Mouse (Mus musculus) heart, postnatal 36 days (tissue): Measurements from ENCODE around the gene Trpc6. TPM values are rescaled to one million over a fixed set of nuclear protein-coding genes. Genes with fewer than 3 reads are reported as not detected.
A peak's percentile ranks its signal among the peaks of the same experiment; 100 is the strongest.

Experiments
- DNase-seq, 2 experiments: peaks; one replicate each; pipeline ENCODE4 v3.0.0; 2021 to 2022
- intact Hi-C: fragments of 180-260 bp; cut with DNase I; formaldehyde crosslinking; loops from one replicate; pipeline ENCODE4 v1.15.1; 2025
- total RNA-seq, 2 experiments: library from RNA; stranded (reverse); gene quantifications; 2 replicates each; pipeline ENCODE4 v1.2.3; 2021

Trpc6 gene
- under 1 TPM; 0.41 to 0.42 TPM for total RNA-seq

DNA sequence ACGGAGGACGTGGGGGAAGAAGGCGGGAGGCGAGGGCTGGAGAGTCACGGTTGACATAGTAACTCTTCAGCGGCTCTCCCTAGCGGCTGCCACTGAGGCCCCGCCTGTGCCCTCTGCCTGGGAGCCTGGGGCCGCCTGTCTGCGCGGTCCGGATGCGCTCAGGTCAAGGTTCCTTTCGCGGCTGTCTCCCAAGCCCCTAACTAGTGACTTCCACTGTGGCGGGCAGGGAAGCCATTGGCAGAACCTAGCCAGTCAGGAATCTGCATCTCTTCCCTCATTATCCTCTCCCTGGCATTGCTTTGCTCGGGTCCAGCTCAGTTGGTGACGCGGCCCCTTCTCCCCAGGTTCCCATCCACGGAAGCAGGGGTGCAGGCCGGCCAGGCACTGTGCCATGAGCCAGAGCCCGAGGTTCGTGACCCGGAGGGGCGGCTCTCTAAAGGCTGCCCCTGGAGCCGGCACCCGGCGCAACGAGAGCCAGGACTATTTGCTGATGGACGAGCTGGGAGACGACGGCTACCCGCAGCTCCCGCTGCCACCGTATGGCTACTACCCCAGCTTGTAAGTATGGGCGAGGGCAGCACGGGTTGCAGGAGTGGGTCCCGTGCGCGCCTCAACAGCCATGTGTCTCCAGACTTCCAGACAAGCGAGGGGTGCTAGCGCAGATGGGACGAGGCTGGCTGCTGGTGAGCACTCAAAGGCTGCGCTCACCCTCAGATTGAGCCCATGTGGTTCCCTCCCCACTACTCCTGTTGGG is at the start of gene Trpc6:
TSS of gene Trpc6 (plus strand) at position 102 of the 754 bp plus-strand sequence.
- peak; percentile 3 to 7 for DNase-seq
- intact Hi-C loops, result no loop called here

DNA sequence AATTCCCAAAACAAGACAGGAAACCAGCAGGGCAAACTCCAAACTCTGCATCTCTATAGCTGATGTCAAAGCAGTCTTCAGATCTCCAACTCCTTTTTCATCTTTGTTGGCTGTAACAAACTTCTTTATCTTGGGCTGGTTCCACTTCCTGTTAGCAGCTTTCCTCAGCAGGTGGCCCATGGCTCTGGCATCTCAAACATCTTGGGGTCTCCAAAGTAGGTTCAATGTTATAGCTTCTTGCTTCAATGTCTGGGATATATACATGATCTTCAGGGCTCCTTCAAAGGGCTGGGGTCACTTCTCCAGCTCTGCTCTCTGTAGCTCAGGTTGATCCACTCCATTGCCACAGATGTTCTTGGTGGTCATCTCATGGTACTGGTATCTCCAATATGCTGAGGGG is 23.0 kb upstream of the Trpc6 start:
- intact Hi-C loops, result no loop called here

DNA sequence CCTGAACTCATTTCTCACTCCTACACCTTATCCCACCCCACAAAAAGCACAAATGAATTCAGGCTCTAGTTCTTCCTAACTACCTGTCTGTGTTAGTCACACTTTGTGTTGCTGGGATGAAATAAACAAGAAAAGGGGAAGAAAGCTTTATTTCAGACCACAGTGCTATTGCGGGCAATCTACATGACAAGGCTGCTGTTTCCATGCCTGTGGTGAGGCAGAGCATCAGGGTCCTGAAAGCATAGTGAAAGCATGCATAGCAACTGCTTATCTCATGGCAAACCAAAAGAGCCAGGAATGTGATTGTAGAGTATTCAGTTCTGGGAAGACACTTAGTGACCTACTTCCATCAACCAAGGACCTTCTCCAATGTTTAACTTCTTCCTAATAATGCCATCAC is 10.3 kb upstream of the Trpc6 start:
- intact Hi-C loops, result no loop called here
- no peak for DNase-seq

More for the DNA sequence above, 23.0 kb upstream of the Trpc6 start:
- no peak for DNase-seq

DNA sequence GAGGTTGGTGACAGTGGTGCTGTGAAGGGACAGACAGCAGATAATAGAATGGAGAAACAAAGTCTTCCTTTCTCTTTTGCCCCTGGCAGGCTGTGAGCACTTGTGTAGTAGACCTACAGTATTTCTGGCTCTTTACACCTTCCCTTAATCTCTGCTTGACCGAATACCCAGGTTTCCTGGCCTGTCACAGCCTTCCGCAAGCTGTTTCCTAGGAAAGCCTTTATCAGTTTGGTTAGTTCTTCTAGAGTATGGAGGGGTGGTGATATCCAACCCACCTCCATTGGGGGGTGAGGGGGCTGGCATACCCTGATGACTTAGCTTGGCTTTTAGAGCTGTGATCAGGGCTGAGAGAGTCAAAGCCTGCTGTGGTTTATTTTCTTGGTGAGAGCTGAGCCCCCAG is 1.3 kb downstream of the Trpc6 start:
- intact Hi-C loops, result no loop called here
- no peak for DNase-seq

DNA sequence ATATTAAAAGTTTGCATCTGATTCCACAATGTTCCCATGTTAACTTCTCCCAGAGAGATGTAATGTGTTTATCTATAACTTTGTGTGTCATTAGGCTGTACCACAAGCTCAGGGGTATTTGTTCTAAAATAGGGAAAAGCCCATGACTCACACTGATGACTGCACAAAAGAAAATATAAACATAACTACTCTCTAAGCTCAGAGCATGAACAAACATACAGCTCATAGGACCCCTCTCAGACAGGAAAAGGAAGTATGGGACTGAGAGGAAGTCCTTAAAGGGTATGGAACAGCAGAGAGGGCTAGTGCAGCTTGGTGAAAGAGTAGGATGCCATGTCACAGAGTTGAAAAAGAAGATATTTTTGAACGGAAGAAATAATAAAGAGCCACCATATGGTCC is 14.6 kb downstream of the Trpc6 start:
- intact Hi-C loops, result no loop called here
- DNase-seq, result no peak

DNA sequence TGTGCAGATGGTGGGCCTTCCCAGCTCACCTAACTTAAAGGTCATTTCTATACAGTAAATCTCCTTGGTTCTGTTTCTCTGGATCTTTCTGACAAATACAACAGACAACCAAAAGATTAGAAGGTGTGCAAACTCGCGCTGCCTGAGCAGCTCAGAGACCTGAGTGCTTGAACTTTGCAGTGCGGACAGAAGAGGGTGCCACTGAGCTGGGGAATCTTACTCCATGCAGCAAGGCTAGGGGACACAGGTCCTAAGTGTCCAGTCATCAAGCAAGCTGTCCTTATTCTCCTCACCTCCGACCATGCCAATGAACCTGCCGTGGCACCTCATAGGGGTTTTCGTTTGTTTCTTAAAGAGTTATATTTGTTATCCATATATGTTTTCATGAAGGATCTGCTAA is 48.7 kb downstream of the Trpc6 start:
- intact Hi-C loops, result no loop called here
- DNase-seq, result no peak

DNA sequence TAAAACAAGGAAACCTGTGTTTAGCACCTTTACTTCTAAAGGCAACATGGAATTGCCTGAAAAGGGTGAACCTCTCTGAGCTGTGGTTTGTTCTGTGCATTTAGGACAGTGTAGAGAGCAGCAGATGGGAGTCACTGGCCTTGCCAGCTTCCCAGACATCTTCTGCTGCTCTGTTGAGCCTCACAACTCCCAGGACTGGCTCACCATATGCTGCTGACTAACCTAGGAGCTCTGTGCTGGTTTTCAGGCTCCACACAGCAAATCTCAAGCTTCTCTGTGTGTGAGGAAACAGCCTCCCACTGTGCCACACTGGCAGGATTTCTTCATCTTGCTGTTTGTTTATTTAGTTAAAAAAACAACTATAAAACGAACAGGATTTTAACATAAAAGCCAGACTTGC is 53.1 kb downstream of the Trpc6 start:
- no peak for DNase-seq
- intact Hi-C loops, result no loop called here

DNA sequence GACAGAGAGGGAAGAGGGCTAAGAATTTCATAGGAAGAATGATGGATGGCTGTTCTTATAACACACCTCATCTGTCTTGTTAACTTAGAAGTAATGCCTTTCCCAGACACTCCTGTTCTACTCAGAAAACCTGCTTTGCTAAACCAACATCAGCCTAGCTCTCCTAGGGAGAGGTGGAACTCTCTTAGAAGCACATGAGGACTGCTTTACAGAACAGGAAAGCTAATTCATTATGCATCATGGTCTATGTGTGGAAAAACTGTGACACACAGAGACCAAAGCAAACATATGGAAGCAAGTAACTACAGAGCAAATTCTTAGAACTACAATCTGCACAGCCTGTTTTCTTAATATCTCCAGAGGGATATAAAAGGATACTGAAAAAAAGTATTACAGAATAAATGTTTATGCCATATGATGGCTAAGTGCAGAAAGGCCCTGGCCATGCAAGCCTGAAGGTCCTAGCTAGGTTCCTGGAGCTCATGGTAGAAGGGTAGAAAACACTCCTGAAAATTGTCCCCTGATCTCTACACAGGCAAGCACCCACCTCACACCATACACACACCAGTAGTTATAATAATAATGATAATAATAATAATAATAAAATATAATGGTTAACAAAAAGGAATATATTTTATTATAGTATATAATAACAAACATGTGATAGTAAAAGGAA is 63.0 kb downstream of the Trpc6 start:
- intact Hi-C loops, result no loop called here
- no peak for DNase-seq

DNA sequence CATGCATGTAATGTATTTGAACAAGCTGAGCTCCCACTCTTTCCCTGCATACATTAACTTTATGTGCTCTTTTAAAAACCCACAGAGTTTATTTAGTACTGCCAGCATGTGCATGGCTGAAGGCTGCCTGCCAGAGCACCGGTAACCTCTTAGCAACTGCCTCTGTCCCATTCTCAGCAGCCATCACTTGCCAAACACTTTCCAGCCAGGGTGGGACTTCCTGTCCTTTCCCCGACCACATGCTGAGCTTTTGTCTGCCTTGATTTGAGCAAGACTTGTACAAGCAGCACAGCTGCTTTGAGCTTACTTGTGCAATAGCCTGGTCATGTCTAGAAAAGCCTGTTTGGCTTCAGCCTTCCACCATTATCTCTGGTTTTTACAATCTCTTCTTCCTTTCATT is 90.4 kb downstream of the Trpc6 start:
- DNase-seq, result no peak
- intact Hi-C loops, result no loop called here

DNA sequence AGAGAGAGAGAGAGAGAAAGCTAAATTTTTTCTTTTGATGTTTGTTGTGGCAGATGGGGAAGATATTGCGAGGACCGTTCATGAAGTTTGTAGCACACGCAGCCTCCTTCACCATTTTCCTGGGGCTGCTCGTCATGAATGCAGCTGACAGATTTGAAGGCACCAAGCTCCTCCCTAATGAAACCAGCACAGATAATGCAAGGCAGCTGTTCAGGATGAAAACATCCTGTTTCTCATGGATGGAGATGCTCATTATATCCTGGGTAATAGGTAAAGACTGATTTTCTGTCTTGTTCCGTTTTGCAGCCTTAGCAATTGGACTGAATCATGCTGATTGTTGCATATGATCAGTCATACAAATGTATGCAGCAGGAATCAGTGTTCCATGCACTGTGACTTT is 99.5 kb downstream of the Trpc6 start:
- intact Hi-C loops, result no loop called here
- DNase-seq, result no peak

DNA sequence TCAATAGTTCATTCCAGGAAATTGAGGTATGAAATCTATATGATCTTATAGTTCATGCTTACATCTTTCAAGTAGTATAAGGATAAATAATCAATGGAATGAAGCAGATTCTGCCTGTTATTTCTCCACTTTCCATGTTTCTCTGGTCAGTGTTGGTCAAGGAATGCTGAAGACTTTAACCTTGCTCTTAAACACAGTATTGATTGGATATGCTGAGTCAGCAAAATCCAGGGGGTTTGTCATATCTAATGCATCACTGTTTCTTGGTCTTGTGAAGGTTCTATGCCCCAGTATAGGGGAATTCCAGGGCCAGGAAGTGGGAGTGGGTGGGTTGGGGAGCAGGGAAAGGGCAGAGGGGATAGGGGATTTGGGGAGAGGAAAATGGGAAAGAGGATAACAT is 111.4 kb downstream of the Trpc6 start:
- intact Hi-C loops, result no loop called here
- DNase-seq, result no peak

DNA sequence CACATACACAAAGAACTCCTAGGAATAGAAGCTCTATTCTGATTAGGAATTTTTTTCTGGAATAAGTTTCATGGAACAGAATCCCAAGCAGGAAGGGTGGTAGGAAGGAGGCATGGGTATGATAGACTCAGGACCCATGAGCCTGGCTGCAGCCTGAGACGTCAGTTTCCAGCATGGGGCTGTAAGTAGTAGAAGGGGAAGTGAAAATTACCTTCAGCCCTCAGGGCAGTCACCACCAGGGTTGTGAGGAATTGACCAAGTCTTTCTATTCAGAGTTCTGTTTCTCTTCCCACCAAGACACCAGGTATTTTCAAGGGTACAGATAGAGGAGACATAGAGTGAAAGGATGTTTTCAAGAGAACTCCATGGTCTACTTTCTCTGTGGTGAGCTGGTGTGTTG is 129.0 kb downstream of the Trpc6 start:
- intact Hi-C loops, result no loop called here
- DNase-seq, result no peak

DNA sequence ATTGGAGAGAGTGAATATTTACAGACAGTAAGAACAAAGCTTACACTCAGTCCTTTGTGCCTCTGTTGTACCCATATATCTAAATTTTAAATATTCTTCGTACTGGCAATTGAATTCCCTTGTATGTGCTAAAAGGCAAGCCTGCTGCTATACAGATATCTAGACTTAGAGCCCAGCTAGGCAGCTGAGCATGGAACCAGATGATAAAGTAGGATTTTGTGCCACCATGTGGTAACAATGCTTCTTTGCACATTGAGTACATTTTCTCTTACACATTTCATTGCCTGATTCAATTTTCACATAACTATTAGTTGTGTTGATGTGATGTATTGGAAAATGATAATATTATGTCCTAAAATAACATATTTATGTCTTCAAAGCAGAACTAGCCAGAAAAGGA is 132.7 kb downstream of the Trpc6 start:
- no peak for DNase-seq
- intact Hi-C loops, result loop anchor here (5.0 kb wide), 1 partner anchor 449 kb away; no protein-coding TSS in a partner anchor

DNA sequence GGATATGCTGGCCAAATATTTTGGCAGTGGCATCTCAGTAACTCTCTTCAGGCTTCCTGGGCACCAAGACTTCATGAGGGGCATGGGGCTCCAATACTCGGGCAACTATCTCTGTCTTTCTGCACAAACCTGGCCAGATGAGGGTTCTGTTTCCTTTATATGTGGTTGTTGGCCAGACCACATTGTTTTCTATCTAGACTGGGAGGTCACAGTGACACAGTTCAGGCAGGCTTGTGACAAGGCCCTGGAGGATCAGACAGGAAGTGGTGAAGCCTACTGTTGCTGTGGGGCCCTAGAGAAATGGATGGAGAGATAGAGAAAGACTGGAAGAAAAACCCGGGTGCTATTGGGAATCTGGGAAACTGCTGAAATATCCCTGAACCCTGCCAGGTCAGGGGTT is 149.2 kb downstream of the Trpc6 start:
- DNase-seq, result no peak
- intact Hi-C loops, result no loop called here

DNA sequence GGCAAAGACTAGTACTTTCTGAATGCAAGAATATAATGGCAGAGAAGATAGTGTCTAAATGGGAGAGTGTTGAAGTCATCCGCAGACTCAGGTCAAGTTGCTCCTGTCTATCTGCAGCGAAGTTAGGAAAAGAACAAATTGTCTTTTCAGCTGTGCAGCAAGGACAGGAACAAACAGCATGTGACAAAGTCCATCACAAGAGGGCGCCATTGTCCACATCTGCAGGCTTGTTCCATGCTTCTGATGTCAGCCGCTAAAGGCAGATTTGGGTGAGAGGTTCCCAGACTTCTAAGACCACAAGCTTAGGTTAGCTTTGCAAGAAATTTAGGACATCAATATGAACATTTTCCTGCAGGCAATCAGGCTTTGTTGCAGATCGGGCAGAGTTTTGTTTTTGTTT is 156.7 kb downstream of the Trpc6 start:
- DNase-seq, result peak; percentile 43 to 68
- intact Hi-C loops, result loop anchor here (1.0 to 2.0 kb wide), 2 partner anchors 264 to 674 kb away; no protein-coding TSS in a partner anchor

DNA sequence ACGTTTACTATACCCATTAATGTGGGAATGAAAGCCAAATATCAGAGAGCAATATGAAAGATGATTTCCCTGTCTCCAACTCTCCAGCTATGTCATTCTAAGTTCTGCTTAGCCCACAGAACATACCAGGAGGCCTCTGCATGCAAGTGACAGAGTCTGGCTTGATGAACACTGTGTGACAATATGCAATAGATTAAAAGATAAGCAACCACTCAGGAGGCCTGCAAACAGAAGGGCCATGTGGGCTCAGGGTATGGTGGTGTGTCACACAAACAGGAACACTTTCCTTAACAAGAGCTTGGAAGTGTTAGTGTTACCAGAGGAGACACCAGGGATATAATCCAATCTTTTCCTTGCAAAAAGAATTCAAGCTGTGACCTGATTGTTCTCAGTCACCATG is 159.6 kb downstream of the Trpc6 start:
- no peak for DNase-seq
- intact Hi-C loops, result no loop called here

DNA sequence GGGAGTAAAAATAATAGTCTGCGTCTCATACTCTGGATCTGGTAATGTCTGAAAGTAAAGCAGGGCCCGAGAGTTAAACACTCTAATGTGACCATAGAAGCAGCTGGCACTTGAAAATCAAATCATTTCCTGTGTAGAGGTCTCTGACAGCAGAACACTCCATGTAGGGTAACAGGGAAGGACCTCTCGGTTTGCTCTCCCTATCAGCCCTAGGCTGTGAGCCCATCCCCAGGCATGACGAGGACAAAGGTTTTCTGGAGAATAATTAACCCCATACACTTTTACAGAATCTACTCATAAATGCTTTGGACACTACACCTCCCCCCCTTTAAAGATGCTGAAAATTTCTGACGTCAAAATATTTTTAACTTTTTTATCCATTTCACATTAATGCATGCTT is 160.0 kb downstream of the Trpc6 start:
- DNase-seq, result no peak
- intact Hi-C loops, result no loop called here

DNA sequence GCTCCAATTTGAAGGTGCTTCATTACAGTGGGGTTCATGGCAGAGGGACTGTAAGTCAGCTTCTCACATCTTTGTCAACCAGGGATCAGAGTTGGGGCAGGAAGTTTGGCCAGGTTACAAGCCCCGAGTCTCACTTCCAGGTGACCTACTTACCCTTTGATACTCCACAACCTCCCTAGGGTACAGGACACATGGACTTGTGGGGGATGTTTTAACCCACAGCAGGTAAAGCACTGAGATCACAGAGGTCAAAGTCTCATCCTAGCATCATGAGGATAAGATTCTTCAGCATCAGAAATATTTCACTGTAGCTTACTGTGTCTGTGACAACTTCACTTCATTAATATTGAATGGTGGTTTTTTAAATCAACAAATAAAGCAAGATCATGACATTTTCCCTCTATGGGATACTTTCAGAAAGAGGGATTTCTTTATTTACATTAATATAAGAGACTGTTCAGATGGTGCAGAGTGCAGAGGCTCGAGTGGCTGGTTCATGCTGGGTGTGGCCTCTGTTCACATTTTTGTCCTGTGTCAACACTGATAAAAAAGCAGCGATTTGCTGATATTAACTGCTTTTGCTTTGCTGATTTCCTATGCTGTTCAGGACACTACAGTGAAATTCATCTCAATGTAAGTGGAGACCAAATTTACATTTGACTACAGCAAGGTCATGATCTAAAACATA is 166.3 kb downstream of the Trpc6 start:
- intact Hi-C loops, result no loop called here
- DNase-seq, result no peak

DNA sequence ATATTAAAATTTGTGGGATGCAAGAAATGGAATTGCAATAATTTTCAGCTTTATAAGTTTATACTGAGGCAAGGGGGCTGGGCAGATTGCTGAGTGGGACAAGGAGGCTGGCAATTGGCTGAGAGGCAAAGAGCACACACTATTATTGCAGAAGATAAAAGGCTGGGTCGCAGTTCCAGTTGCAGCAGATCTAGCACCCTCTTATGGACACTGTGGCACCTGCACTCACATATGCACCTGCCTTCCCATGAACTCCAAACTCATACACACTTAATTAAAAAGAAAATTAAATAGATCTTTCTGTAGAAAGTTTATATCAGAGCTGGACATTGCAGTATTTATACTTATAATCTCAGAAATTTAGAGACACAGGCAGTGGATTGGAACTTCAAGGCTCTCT is 175.1 kb downstream of the Trpc6 start:
- no peak for DNase-seq
- intact Hi-C loops, result no loop called here

DNA sequence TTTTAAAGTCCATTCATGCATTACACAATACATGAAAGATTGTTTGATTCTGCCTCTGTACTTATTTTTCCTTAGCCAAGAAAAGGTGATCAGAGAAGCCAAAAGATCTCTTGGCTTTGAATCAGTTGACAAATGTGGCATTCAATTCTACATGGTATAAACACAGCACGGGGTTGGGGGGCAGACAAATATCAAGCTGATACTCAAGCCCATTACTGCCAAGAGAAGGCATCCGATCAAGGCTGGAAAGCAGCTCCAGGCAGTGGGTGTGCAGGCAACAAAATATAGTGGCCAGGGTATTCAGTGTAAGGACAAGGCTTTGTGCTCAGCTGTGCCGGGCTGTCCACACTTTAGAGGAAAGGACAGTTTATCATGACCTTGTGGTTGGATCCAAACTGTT is 185.1 kb downstream of the Trpc6 start:
- intact Hi-C loops, result no loop called here

More for the DNA sequence above, 185.1 kb downstream of the Trpc6 start:
- no peak for DNase-seq
